Mouse (Mus musculus) neural tube, embryonic 14.5 days (tissue): Measurements from ENCODE around the gene Ceacam9. TPM values are rescaled to one million over a fixed set of nuclear protein-coding genes. Genes with fewer than 3 reads are reported as not detected.

Source experiments
- ATAC-seq: fragments of 200-750 bp; cut with Nextera tagmentation; 2 replicates; pipeline ENCODE4 v1.8.0; 2017; ENCODE audit warnings: low read depth, mild to moderate bottlenecking, moderate TSS enrichment, moderate library complexity
- H3K27ac ChIP-seq: fragments of 300-500 bp; sonication (generic); 2 replicates; pipeline ENCODE4 v1.5.1; 2014; ENCODE audit warnings: low read depth, mild to moderate bottlenecking, control low read depth, low read length, moderate library complexity, mixed read lengths
- H3K27me3 ChIP-seq: fragments of 300-500 bp; sonication (generic); 2 replicates; pipeline ENCODE4 v1.6.1; 2014; ENCODE audit warnings: low read length; ENCODE audit not compliant: control insufficient read depth, insufficient read depth
- H3K36me3 ChIP-seq: fragments of 300-500 bp; sonication (generic); 2 replicates; pipeline ENCODE4 v1.6.1; 2014; ENCODE audit warnings: low read length, mixed read lengths; ENCODE audit not compliant: control insufficient read depth, insufficient read depth
- H3K4me1 ChIP-seq: fragments of 300-500 bp; sonication (generic); 2 replicates; pipeline ENCODE4 v1.6.1; 2014; ENCODE audit warnings: low read length; ENCODE audit not compliant: control insufficient read depth, insufficient read depth
- H3K4me2 ChIP-seq: fragments of 300-500 bp; sonication (generic); 2 replicates; pipeline ENCODE4 v1.6.1; 2014; ENCODE audit warnings: mild to moderate bottlenecking, low read depth, low read length, control low read depth
- H3K4me3 ChIP-seq: fragments of 300-500 bp; sonication (generic); 2 replicates; pipeline ENCODE4 v1.5.1; 2014; ENCODE audit warnings: low read depth, low read length, control low read depth, mixed read lengths
- H3K9ac ChIP-seq: fragments of 300-500 bp; sonication (generic); replicated peaks from 2 replicates; pipeline ENCODE4 v1.6.1; 2014; ENCODE audit warnings: low read depth, mild to moderate bottlenecking, control low read depth, low read length, mixed read lengths
- H3K9me3 ChIP-seq: fragments of 300-500 bp; sonication (generic); 2 replicates; pipeline ENCODE4 v1.6.1; 2016; ENCODE audit warnings: low read length; ENCODE audit not compliant: control insufficient read depth
- WGBS: fragments of 180-500 bp; shearing (Covaris S2); extraction: QIAGEN DNeasy Blood & Tissue Kit; methylation state at CpG from one replicate; pipeline ENCODE4 v1.1.7; 2014; 5-methylcytosine and 5-hydroxymethylcytosine counted together
- polyA plus RNA-seq: library from polyadenylated mRNA; unstranded; fragments of >200 nt; fragmentation: Nextera tagmentation; extraction: Ambion mirVana; gene quantifications from 2 replicates; pipeline ENCODE4 v1.2.1, GENCODE M21; 2014

Ceacam9 gene
- polyA plus RNA-seq, 1 experiment from 2014 or later: 0.33 TPM

DNA sequence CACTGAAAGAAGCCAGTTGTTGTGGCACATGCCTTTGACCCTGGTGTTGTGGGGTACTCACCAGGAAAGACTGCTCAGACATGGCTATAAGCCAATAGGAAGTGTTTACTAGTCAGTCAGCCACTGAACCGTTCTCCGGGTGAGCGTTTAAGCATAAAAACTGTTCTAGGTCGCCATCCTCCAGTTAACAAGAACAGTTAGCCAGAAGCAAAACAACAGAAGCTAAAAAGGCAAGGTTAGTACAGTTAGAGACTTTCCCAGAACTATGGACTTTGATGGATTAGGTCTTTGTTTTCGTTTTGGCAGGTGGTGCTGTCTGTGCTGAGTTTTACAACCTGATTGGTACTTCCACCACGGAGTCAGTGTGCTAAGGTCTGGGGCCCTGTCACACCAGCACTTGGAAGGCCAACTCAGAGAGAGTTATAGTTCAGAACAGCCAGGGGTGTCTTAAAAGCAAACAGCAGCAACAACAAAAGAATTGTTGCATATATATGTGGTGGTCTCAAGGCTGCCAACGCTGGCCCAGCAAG lies 10.2 kb downstream of the Ceacam9 start:
- Histone ChIP-seq H3K9ac (no peak overlapping the region), H3K36me3 (no peaks in the 10 kb centered on the region), H3K4me1 (no peaks in the 10 kb centered on the region), H3K27me3 (no peaks in the 10 kb centered on the region), H3K4me2 (no peak overlapping the region), H3K9me3 (no peaks in the 10 kb centered on the region), H3K27ac (no peak overlapping the region), H3K4me3 (no peak overlapping the region)
- WGBS: 22% methylated on average over 7 of the region's 7 CpGs
- ATAC-seq: no peak

- H3K27ac ChIP-seq: no peak overlapping the region
- peak overlapping the region; percentile 74 for H3K4me3 ChIP-seq
- WGBS: 32% methylated on average over 10 of the region's 10 CpGs
- ATAC-seq: peak; percentile 25
- H3K9me3 ChIP-seq: no peaks in the 10 kb centered on the region
- H3K9ac ChIP-seq: no peak overlapping the region
- no peaks in the 10 kb centered on the region for H3K36me3 ChIP-seq
- peak overlapping the region; percentile 34 for H3K4me2 ChIP-seq
- peaks cover 13% of the 10 kb centered on the region for H3K4me1 ChIP-seq
- no peaks in the 10 kb centered on the region for H3K27me3 ChIP-seq
Measured at GRCm38 (mm10) chr7:16737606-16738072, 15.9 kb downstream of the Ceacam9 start.

- Histone ChIP-seq H3K27ac (0 out of 2 replicates have a peak within 1 kb of the TSS, but pooled peaks have one; percentile 3), H3K36me3 (peaks cover 2% of the 10 kb centered on the region; the same call in 1 of the 2 replicates), H3K27me3 (no peaks in the 10 kb centered on the region), H3K4me3 (peak within 1 kb of the TSS; percentile 74), H3K9ac (peak within 1 kb of the TSS; percentile 80), H3K4me2 (peak within 1 kb of the TSS; percentile 93), H3K9me3 (no peaks in the 10 kb centered on the region), H3K4me1 (peaks cover 13% of the 10 kb centered on the region)
- WGBS: under 1% methylated on average over 34 of the region's 34 CpGs
- ATAC-seq: peak; percentile 96
Measured at GRCm38 (mm10) chr7:16738073-16738696, 16.5 kb downstream of the Ceacam9 start, which contains the start of gene Ap2s1. Ap2s1 (plus strand) TSS chr7:16738410.

- H3K27me3 ChIP-seq: no peaks in the 10 kb centered on the region
- no peak overlapping the region for H3K27ac ChIP-seq
- peak overlapping the region; percentile 74 for H3K4me3 ChIP-seq
- H3K4me1 ChIP-seq: peaks cover 13% of the 10 kb centered on the region
- peak overlapping the region; percentile 93 for H3K4me2 ChIP-seq
- H3K36me3 ChIP-seq: peaks cover 7% of the 10 kb centered on the region; the same call in 1 of the 2 replicates
- WGBS: 64% methylated on average over 10 of the region's 10 CpGs
- no peaks in the 10 kb centered on the region for H3K9me3 ChIP-seq
- H3K9ac ChIP-seq: peak overlapping the region; percentile 80
- ATAC-seq: no peak
Measured at GRCm38 (mm10) chr7:16739056-16739604, 17.4 kb downstream of the Ceacam9 start.

DNA sequence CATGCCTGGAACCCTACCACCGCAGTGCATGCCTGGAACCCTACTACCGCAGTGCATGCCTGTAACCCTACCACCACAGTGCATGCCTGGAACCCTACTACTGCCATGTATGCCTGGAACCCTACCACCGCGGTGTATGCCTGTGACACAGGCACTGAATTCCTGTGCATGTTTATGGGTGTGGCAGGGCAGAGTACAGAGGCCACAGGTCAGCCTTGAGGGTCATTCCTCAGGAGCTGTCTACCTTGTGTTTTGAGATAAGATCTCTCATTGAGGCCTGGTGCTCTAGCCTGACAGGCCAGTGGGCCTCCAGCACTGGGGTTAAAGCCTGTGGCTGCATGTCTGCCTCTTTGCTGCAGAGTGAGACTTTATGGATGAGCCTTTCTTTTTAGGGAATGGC lies 23.6 kb downstream of the Ceacam9 start:
- Histone ChIP-seq H3K4me1 (no peaks in the 10 kb centered on the region), H3K4me3 (no peak overlapping the region), H3K36me3 (peaks cover 37% of the 10 kb centered on the region), H3K9ac (no peak overlapping the region), H3K27me3 (no peaks in the 10 kb centered on the region), H3K4me2 (no peak overlapping the region), H3K27ac (no peak overlapping the region), H3K9me3 (no peaks in the 10 kb centered on the region)
- 95% methylated on average over 4 of the region's 4 CpGs for WGBS
- ATAC-seq: no peak

- H3K27ac ChIP-seq: no peak overlapping the region
- 0 out of 2 replicates have a peak, but pooled peaks have one; percentile 66 for ATAC-seq
- H3K9ac ChIP-seq: no peak overlapping the region
- no peaks in the 10 kb centered on the region for H3K4me1 ChIP-seq
- peaks cover 37% of the 10 kb centered on the region for H3K36me3 ChIP-seq
- no peaks in the 10 kb centered on the region for H3K9me3 ChIP-seq
- 61% methylated on average over 3 of the region's 3 CpGs for WGBS
- no peak overlapping the region for H3K4me3 ChIP-seq
- no peaks in the 10 kb centered on the region for H3K27me3 ChIP-seq
- no peak overlapping the region for H3K4me2 ChIP-seq
Measured at GRCm38 (mm10) chr7:16746093-16746492, 24.4 kb downstream of the Ceacam9 start.

DNA sequence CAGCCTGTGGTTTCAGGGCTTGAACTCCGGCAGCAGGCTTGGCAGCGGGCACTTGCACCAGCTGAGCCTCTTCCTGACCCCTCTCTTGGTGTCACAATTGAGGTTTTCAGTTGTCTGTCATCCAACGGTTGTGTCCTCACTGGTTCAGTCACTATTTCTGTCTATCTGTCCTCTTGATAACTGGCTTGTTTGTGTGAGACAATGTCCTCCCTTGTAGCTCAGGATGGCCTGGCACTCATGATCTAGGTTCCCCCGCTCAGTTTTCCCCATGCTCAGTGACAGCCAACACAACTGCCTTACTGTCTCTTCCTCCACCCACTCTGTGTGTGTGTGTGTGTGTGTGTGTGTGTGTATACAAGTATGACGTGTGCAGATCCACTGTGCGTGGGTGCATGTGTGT lies 25.9 kb downstream of the Ceacam9 start:
- no peak overlapping the region for H3K9ac ChIP-seq
- WGBS: 91% methylated on average over 6 of the region's 6 CpGs
- no peaks in the 10 kb centered on the region for H3K27me3 ChIP-seq
- ATAC-seq: no peak
- H3K9me3 ChIP-seq: no peaks in the 10 kb centered on the region
- H3K36me3 ChIP-seq: peaks cover 37% of the 10 kb centered on the region
- no peak overlapping the region for H3K4me2 ChIP-seq
- no peaks in the 10 kb centered on the region for H3K4me1 ChIP-seq
- no peak overlapping the region for H3K27ac ChIP-seq
- H3K4me3 ChIP-seq: no peak overlapping the region

DNA sequence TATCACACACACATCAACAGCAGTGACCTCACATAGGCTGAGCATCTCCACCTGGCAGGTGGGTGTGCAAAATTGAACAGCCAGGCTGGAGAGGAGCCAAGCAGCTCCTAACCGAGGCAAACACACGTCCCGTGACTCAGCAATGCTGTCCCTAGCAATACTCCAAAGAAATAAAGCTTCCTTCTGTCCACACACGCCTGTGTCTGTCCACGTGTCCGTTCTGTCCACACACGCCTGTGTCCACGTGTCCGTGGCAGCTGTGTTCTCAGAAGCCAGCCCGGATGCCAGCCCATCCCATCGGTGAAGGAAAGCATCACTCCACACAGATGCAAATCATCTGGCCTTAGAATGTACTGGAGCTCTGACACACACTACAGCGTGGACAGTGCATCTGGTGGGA lies 30.3 kb downstream of the Ceacam9 start:
- 87% methylated on average over 12 of the region's 12 CpGs for WGBS
- Histone ChIP-seq H3K4me2 (no peak overlapping the region), H3K9me3 (no peaks in the 10 kb centered on the region), H3K27ac (no peak overlapping the region), H3K9ac (no peak overlapping the region), H3K4me3 (no peak overlapping the region), H3K27me3 (no peaks in the 10 kb centered on the region), H3K36me3 (peaks cover 21% of the 10 kb centered on the region), H3K4me1 (no peaks in the 10 kb centered on the region)
- no peak for ATAC-seq

DNA sequence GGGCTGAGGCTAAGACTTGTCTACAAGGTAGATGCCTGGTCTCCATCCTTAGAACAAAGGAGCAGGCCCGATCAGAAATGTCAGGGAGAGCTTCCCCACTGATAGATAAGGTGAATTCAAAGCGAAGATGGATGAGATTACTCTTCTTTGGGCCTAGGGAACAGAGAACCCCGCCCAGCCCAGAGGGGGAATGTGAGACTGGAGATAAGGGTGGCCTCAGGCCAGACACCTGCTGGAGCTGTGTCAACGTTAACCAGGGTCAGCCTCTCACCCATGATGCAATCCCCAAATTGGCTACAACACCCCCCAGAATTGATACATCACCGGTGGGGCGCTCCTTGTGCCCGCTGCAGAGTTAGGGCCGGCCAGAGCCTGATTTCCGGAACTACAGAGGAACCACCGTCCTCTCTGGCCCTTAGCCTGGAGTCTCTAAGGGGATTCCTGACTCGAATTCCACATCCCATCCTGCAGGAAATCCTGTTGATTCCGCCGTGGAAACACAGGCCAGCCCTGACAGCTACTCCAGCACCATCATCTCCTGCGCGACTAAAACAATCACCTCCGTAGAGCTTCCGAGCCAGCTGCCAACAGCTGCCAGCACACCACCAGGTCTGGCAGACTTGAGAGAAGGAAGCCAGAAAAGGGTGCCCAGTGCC lies 33.8 kb downstream of the Ceacam9 start:
- H3K27me3 ChIP-seq: no peaks in the 10 kb centered on the region
- no peaks in the 10 kb centered on the region for H3K4me1 ChIP-seq
- no peak overlapping the region for H3K4me3 ChIP-seq
- no peak overlapping the region for H3K27ac ChIP-seq
- H3K36me3 ChIP-seq: no peaks in the 10 kb centered on the region; the same call in 1 of the 2 replicates
- WGBS: 77% methylated on average over 17 of the region's 17 CpGs
- no peaks in the 10 kb centered on the region for H3K9me3 ChIP-seq
- no peak overlapping the region for H3K4me2 ChIP-seq
- no peak for ATAC-seq
- H3K9ac ChIP-seq: no peak overlapping the region
